Mouse (Mus musculus) hematopoietic stem cell, adult 5-6 weeks (primary cell): ENCODE data around the gene Gpr1. TPM values are rescaled to one million over a fixed set of nuclear protein-coding genes. Genes with fewer than 3 reads are reported as not detected.

Experiments
- ATAC-seq, 2 experiments: fragments of 125-278 bp in 1 of 2; replicated peaks in 1 of 2; 2 replicates each; pipeline ENCODE4 v1.8.0; 2016 to 2017; ENCODE audit warnings: inconsistent platforms in 2 of 2, mild to moderate bottlenecking in 2 of 2, moderate number of reproducible peaks in 2 of 2, low read depth in 1 of 2, moderate TSS enrichment in 1 of 2; ENCODE audit not compliant: low FRiP score in 2 of 2, poor library complexity in 2 of 2, severe bottlenecking in 2 of 2, insufficient read depth in 1 of 2, low TSS enrichment in 1 of 2
- total RNA-seq: library from RNA; stranded (forward); fragments of 172-1452, 232-1000 nt; gene quantifications from 2 replicates; pipeline ENCODE4 v1.2.3, GENCODE M21; 2017

Gpr1 gene
- total RNA-seq, 1 experiment from 2014 or later: not detected

DNA sequence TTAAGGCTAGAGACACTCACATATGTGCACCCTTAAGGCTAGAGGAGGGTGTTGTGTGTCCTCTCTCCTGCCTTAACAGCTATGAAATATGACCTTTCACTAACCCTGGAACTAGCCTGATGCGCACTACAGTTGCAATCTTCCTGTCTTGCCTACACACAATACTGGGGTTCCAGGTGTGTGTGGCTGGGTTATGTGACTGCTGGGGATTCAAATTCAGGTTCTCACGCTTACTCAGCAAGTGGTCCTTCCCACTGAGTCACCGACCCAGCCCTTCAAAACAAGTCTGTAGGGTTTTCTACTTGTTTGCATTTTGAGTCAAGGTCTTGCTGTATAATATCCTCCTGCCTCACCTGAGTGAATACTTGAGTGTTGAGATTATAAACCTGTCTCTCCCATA is 79.8 kb downstream of the Gpr1 start:
- no peak for ATAC-seq

Other genes with a start within 250 kb of the Gpr1 start
- 31.5 TPM in 2 replicates for gene Ino80d, start 99.9 kb downstream of the Gpr1 start, total RNA-seq
- 3,431 and 3,774 TPM in 2 replicates for gene Eef1b2, start 37.7 kb downstream of the Gpr1 start, total RNA-seq
- 115 and 142 TPM in 2 replicates for gene Ndufs1, start 37.7 kb downstream of the Gpr1 start, total RNA-seq
- 0.06 and 0.20 TPM in 2 replicates for gene Zdbf2, start 58.7 kb upstream of the Gpr1 start, total RNA-seq
- not detected in 2 replicates for gene Adam23, start 231.3 kb upstream of the Gpr1 start, total RNA-seq